Mouse (Mus musculus) bone marrow, adult 2 months (tissue): Measurements from ENCODE around the gene Rbl1.

ENCODE experiments used
- CTCF ChIP-seq: fragments of 200-500 bp; IDR thresholded peaks from 2 replicates; pipeline ENCODE4 v1.5.1; 2011; ENCODE audit warnings: low read length, control low read depth; ENCODE audit not compliant: control insufficient read depth, insufficient read depth
- POLR2A ChIP-seq: fragments of 200-500 bp; IDR thresholded peaks from 2 replicates; pipeline ENCODE4 v1.6.1; 2011; ENCODE audit warnings: low read depth, mild to moderate bottlenecking, control low read depth, low read length, borderline replicate concordance; ENCODE audit not compliant: control insufficient read depth

GRCm38 (mm10) chr2:157176248-157176647, 28.1 kb downstream of the Rbl1 start:
- TF ChIP-seq POLR2A (no peak), CTCF (no peak)
